Mouse (Mus musculus) midbrain, postnatal 0 days (tissue): ENCODE data around the gene Hoxc4. TPM values are rescaled to one million over a fixed set of nuclear protein-coding genes. Genes with fewer than 3 reads are reported as not detected.
A peak's percentile ranks its signal among the peaks of the same experiment; 100 is the strongest.

Source experiments
- ATAC-seq: fragments of 200-750 bp; cut with Nextera tagmentation; 2 replicates; pipeline ENCODE4 v1.8.0; 2017; ENCODE audit warnings: moderate number of reproducible peaks, mild to moderate bottlenecking, moderate TSS enrichment, moderate library complexity; ENCODE audit not compliant: low FRiP score
- DNase-seq: peaks from one replicate; pipeline ENCODE4 v3.0.0-alpha.2; 2015; ENCODE audit warnings: low spot score
- H3K27ac ChIP-seq: fragments of 300-500 bp; sonication (generic); 2 replicates; pipeline ENCODE4 v1.5.1; 2014; ENCODE audit warnings: low read depth, mild to moderate bottlenecking, low read length, mixed read lengths
- H3K27me3 ChIP-seq: fragments of 300-500 bp; sonication (generic); 2 replicates; pipeline ENCODE4 v1.6.1; 2014; ENCODE audit warnings: low read length, control low read depth, mixed read lengths; ENCODE audit not compliant: insufficient read depth
- H3K36me3 ChIP-seq: fragments of 300-500 bp; sonication (generic); 2 replicates; pipeline ENCODE4 v1.6.1; 2014; ENCODE audit warnings: low read length, control low read depth, mixed read lengths; ENCODE audit not compliant: insufficient read depth
- H3K4me1 ChIP-seq: fragments of 300-500 bp; sonication (generic); 2 replicates; pipeline ENCODE4 v1.6.1; 2014; ENCODE audit warnings: mild to moderate bottlenecking, control low read depth, antibody characterized with exemption, low read length, mixed read lengths; ENCODE audit not compliant: insufficient read depth
- H3K4me2 ChIP-seq: fragments of 300-500 bp; sonication (generic); 2 replicates; pipeline ENCODE4 v1.6.1; 2014; ENCODE audit warnings: low read depth, mild to moderate bottlenecking, low read length, mixed read lengths; ENCODE audit not compliant: poor library complexity, severe bottlenecking
- H3K4me3 ChIP-seq: fragments of 300-500 bp; sonication (generic); 2 replicates; pipeline ENCODE4 v1.5.1; 2014; ENCODE audit warnings: low read depth, mild to moderate bottlenecking, low read length, moderate library complexity
- H3K9ac ChIP-seq: fragments of 300-500 bp; sonication (generic); replicated peaks from 2 replicates; pipeline ENCODE4 v1.6.1; 2014; ENCODE audit warnings: mild to moderate bottlenecking, low read length, moderate library complexity, mixed read lengths; ENCODE audit not compliant: poor library complexity, severe bottlenecking
- H3K9me3 ChIP-seq: fragments of 300-500 bp; sonication (generic); 2 replicates; pipeline ENCODE4 v1.6.1; 2016; ENCODE audit warnings: low read length, control low read depth
- CTCF ChIP-seq: IDR thresholded peaks from 2 replicates; pipeline ENCODE4 v1.5.1; 2016; ENCODE audit warnings: antibody characterized with exemption, mild to moderate bottlenecking
- WGBS: fragments of 180-500 bp; shearing (Covaris S2); extraction: QIAGEN DNeasy Blood & Tissue Kit; methylation state at CpG from one replicate; pipeline ENCODE4 v1.1.7; 2014; 5-methylcytosine and 5-hydroxymethylcytosine counted together
- polyA plus RNA-seq: library from polyadenylated mRNA; unstranded; fragments of >200 nt; fragmentation: Nextera tagmentation; extraction: Ambion mirVana; gene quantifications from 2 replicates; pipeline ENCODE4 v1.2.1, GENCODE M21; 2015
- total RNA-seq: library from RNA; depleted of rRNA; stranded (reverse); fragments of >200 nt; gene quantifications from 2 replicates; pipeline ENCODE4 v1.2.3, GENCODE M21; 2014; rRNA removed

Hoxc4 gene
- total RNA-seq, result 2.2 TPM in 1 of 2 replicates, not detected in the other
- polyA plus RNA-seq, result not detected in 2 replicates

- no peak for TF ChIP-seq CTCF
- Histone ChIP-seq H3K27ac (no peak within 1 kb of the TSS), H3K27me3 (peaks cover 100% of the 10 kb centered on the region), H3K4me2 (no peak within 1 kb of the TSS), H3K9ac (no peak within 1 kb of the TSS), H3K9me3 (no peaks in the 10 kb centered on the region), H3K4me3 (no peak within 1 kb of the TSS), H3K4me1 (no peaks in the 10 kb centered on the region), H3K36me3 (no peaks in the 10 kb centered on the region)
- DNase-seq (no peak), ATAC-seq (no peak)
- 9% methylated on average over 9 of the region's 9 CpGs for WGBS
Observed at GRCm38 (mm10) chr15:103018636-103019035, at the start of gene Hoxc4. Gene Hoxc4 (plus strand): TSS chr15:103018934.

GRCm38 (mm10) chr15:102969296-102969695 is 49.4 kb upstream of the Hoxc4 start:
- ATAC-seq (no peak), DNase-seq (no peak)
- TF ChIP-seq CTCF, result no peak
- H3K27ac ChIP-seq, result no peak overlapping the region
- H3K36me3 ChIP-seq, result no peaks in the 10 kb centered on the region
- no peak overlapping the region for H3K4me2 ChIP-seq
- WGBS, result 32% methylated on average over 1 of the region's 1 CpGs
- no peaks in the 10 kb centered on the region for H3K4me1 ChIP-seq
- H3K9ac ChIP-seq, result no peak overlapping the region
- H3K27me3 ChIP-seq, result peaks cover 93% of the 10 kb centered on the region
- no peaks in the 10 kb centered on the region; the same call in 1 of the 2 replicates for H3K9me3 ChIP-seq
- H3K4me3 ChIP-seq, result no peak overlapping the region

- DNase-seq (peak; percentile 49), ATAC-seq (no peak)
- Histone ChIP-seq H3K9ac (no peak overlapping the region), H3K4me3 (no peak overlapping the region), H3K9me3 (no peaks in the 10 kb centered on the region; the same call in 1 of the 2 replicates), H3K36me3 (no peaks in the 10 kb centered on the region), H3K27me3 (peaks cover 92% of the 10 kb centered on the region), H3K27ac (no peak overlapping the region), H3K4me2 (no peak overlapping the region), H3K4me1 (no peaks in the 10 kb centered on the region)
- WGBS, result 2% methylated on average over 11 of the region's 12 CpGs
- peak; percentile 59 for TF ChIP-seq CTCF
Observed at GRCm38 (mm10) chr15:102970740-102971139, 48.0 kb upstream of the Hoxc4 start.

GRCm38 (mm10) chr15:102972254-102972653 is 46.5 kb upstream of the Hoxc4 start:
- Histone ChIP-seq H3K27ac (no peak overlapping the region), H3K4me3 (no peak overlapping the region), H3K36me3 (no peaks in the 10 kb centered on the region), H3K9me3 (no peaks in the 10 kb centered on the region), H3K4me2 (no peak overlapping the region), H3K9ac (no peak overlapping the region), H3K27me3 (peaks cover 91% of the 10 kb centered on the region), H3K4me1 (no peaks in the 10 kb centered on the region)
- TF ChIP-seq CTCF, result no peak
- no peak for DNase-seq
- no peak for ATAC-seq
- whole genome bisulfite sequencing, result 2% methylated on average over 21 of the region's 21 CpGs

- H3K9me3 ChIP-seq, result no peaks in the 10 kb centered on the region
- WGBS, result 0% methylated on average over 6 of the region's 6 CpGs
- peaks cover 91% of the 10 kb centered on the region for H3K27me3 ChIP-seq
- no peak overlapping the region for H3K4me3 ChIP-seq
- DNase-seq, result no peak
- no peaks in the 10 kb centered on the region for H3K4me1 ChIP-seq
- no peaks in the 10 kb centered on the region for H3K36me3 ChIP-seq
- no peak for TF ChIP-seq CTCF
- no peak overlapping the region for H3K9ac ChIP-seq
- H3K4me2 ChIP-seq, result no peak overlapping the region
- no peak overlapping the region for H3K27ac ChIP-seq
- ATAC-seq, result no peak
Observed at GRCm38 (mm10) chr15:102972753-102973152, 46.0 kb upstream of the Hoxc4 start.

GRCm38 (mm10) chr15:102975034-102975433 is 43.7 kb upstream of the Hoxc4 start:
- Histone ChIP-seq H3K27me3 (peaks cover 93% of the 10 kb centered on the region), H3K4me2 (no peak overlapping the region), H3K4me1 (no peaks in the 10 kb centered on the region), H3K36me3 (no peaks in the 10 kb centered on the region), H3K27ac (no peak overlapping the region), H3K9me3 (no peaks in the 10 kb centered on the region), H3K4me3 (no peak overlapping the region), H3K9ac (no peak overlapping the region)
- WGBS, result 6% methylated on average over 7 of the region's 7 CpGs
- no peak for DNase-seq
- no peak for ATAC-seq
- TF ChIP-seq CTCF, result no peak
